Mouse (Mus musculus): Measurements from ENCODE around the gene Ywhah.

DNA sequence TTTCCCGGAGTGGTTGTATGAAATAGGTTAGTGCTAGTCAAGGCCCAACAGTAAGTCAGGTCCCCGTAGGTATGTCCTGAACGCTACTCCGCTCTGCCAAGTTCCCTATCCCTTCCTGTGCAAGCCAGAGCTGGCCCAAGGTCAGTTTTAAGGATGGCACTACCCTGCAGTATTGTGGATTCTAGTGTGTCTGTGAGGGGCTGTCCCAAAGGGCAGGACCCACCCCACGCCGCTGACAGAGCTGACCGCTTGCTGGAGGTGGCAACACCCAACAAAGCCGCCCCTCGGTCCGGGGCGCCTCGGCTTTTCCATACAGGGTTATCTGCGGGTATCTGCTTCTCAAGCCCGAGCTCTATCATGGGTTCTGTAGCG is 441 bp upstream of the Ywhah start:
- TF ChIP-seq CTCF (IDR thresholded peaks at IDR 0.05; ENCODE audit: low read depth): no peak
- no peak for TF ChIP-seq EP300 (IDR thresholded peaks at IDR 0.05; ENCODE audit: low read depth)
